Mouse (Mus musculus): Measurements from ENCODE around the gene Trmt10a. TPM values are rescaled to one million over a fixed set of nuclear protein-coding genes. Genes with fewer than 3 reads are reported as not detected.
A peak's percentile ranks its signal among the peaks of the same experiment; 100 is the strongest.

Trmt10a gene
- polyA plus RNA-seq, 1 experiment from 2014 or later, result 17.0 TPM

GRCm38 (mm10) chr3:138185995-138186930 lies 43.0 kb downstream of the Trmt10a start:
- ChIA-PET CTCF (no interaction called here), POLR2A (no interaction called here)
- DNase-seq (ENCODE audit: low read depth, low spot score), result no peak
- in situ Hi-C loops (cut with MboI; ENCODE audit: low pct_unique_long_range_greater_than_20kb), result loop anchor here (25.0 kb wide), 1 partner anchor 1001 kb away; no protein-coding TSS in a partner anchor
- no peaks in the 10 kb centered on the region for H3K27me3 ChIP-seq
- ATAC-seq, result no peak
- TF ChIP-seq CTCF (IDR thresholded peaks at IDR 0.05), result no peak

- no peaks in the 10 kb centered on the region for H3K27me3 ChIP-seq
- no peak for TF ChIP-seq CTCF (IDR thresholded peaks at IDR 0.05)
- ChIA-PET POLR2A (interaction anchor here (0.6 kb wide), 1 partner anchor 244 kb away, joined by 3 read pairs; no protein-coding TSS in a partner anchor), CTCF (no interaction called here)
- DNase-seq (ENCODE audit: low read depth, low spot score), result no peak
- ATAC-seq, result no peak
- in situ Hi-C loops (cut with MboI; ENCODE audit: low pct_unique_long_range_greater_than_20kb), result loop anchor here (10.0 to 25.0 kb wide), 3 partner anchors 213 to 995 kb away; no protein-coding TSS in a partner anchor
Observed at GRCm38 (mm10) chr3:138192260-138192659, 49.0 kb downstream of the Trmt10a start.

- in situ Hi-C loops (cut with MboI; ENCODE audit: low pct_unique_long_range_greater_than_20kb), result loop anchor here (10.0 to 25.0 kb wide), 3 partner anchors 211 to 994 kb away; no protein-coding TSS in a partner anchor
- DNase-seq (ENCODE audit: low read depth, low spot score) (no peak), ATAC-seq (no peak)
- POLR2A ChIA-PET, result interaction anchor here (0.7 kb wide), 1 partner anchor 14 kb away, joined by 3 read pairs; no protein-coding TSS in a partner anchor
- no peak for TF ChIP-seq CTCF (IDR thresholded peaks at IDR 0.05)
- CTCF ChIA-PET, result interaction anchor here (0.7 to 1.2 kb wide), 4 partner anchors 16 to 237 kb away, joined by 3 read pairs; partner anchors contain the start of gene Mttp
- H3K27me3 ChIP-seq, result no peaks in the 10 kb centered on the region
Observed at GRCm38 (mm10) chr3:138193683-138194302, 50.5 kb downstream of the Trmt10a start, which contains the start of gene 4930579F01Rik. Gene 4930579F01Rik, minus strand, starts transcription at chr3:138193825.

GRCm38 (mm10) chr3:138197093-138197492 lies 53.8 kb downstream of the Trmt10a start:
- ATAC-seq, result no peak
- in situ Hi-C loops (cut with MboI; ENCODE audit: low pct_unique_long_range_greater_than_20kb), result loop anchor here (5.0 to 25.0 kb wide), 5 partner anchors 40 to 990 kb away; no protein-coding TSS in a partner anchor
- CTCF ChIA-PET, result interaction anchor here (0.7 to 5.1 kb wide), 20 partner anchors 9 to 242 kb away, joined by 3 to 92 read pairs (median 9); partner anchors contain the start of genes Adh7 and Mttp
- H3K27me3 ChIP-seq, result no peaks in the 10 kb centered on the region
- no peak for TF ChIP-seq CTCF (IDR thresholded peaks at IDR 0.05)
- DNase-seq (ENCODE audit: low read depth, low spot score), result no peak
- POLR2A ChIA-PET, result no interaction called here

GRCm38 (mm10) chr3:138197556-138197955 lies 54.3 kb downstream of the Trmt10a start:
- peak; percentile 44 for ATAC-seq
- CTCF ChIA-PET, result interaction anchor here (0.8 to 5.1 kb wide), 38 partner anchors 9 to 418 kb away, joined by 3 to 92 read pairs (median 6); partner anchors contain the start of genes Adh5, Adh7 and Mttp
- in situ Hi-C loops (cut with MboI; ENCODE audit: low pct_unique_long_range_greater_than_20kb), result loop anchor here (5.0 to 25.0 kb wide), 5 partner anchors 40 to 990 kb away; no protein-coding TSS in a partner anchor
- POLR2A ChIA-PET, result interaction anchor here (1.1 kb wide), 2 partner anchors 23 to 24 kb away, joined by 3 to 5 read pairs; no protein-coding TSS in a partner anchor
- no peak for DNase-seq (ENCODE audit: low read depth, low spot score)
- no peaks in the 10 kb centered on the region for H3K27me3 ChIP-seq
- TF ChIP-seq CTCF (IDR thresholded peaks at IDR 0.05), result no peak

GRCm38 (mm10) chr3:138197973-138198721 lies 54.9 kb downstream of the Trmt10a start:
- ChIA-PET CTCF (interaction anchor here (0.6 to 5.1 kb wide), 46 partner anchors 10 to 419 kb away, joined by 3 to 92 read pairs (median 5); partner anchors contain the start of genes Adh5, Adh7 and Mttp), POLR2A (interaction anchor here (1.0 to 1.1 kb wide), 3 partner anchors 22 to 238 kb away, joined by 3 to 5 read pairs (median 3); no protein-coding TSS in a partner anchor)
- H3K27me3 ChIP-seq, result no peaks in the 10 kb centered on the region
- in situ Hi-C loops (cut with MboI; ENCODE audit: low pct_unique_long_range_greater_than_20kb), result loop anchor here (5.0 to 25.0 kb wide), 5 partner anchors 39 to 989 kb away; no protein-coding TSS in a partner anchor
- ATAC-seq (peak; percentile 85), DNase-seq (ENCODE audit: low read depth, low spot score) (peak; percentile 75)
- peak; percentile 98 for TF ChIP-seq CTCF (IDR thresholded peaks at IDR 0.05)

- ChIA-PET CTCF (interaction anchor here (0.6 to 5.1 kb wide), 41 partner anchors 10 to 306 kb away, joined by 3 to 92 read pairs (median 5); partner anchors contain the start of genes Adh5, Adh7 and Mttp), POLR2A (interaction anchor here (0.6 to 1.1 kb wide), 4 partner anchors 17 to 238 kb away, joined by 3 to 5 read pairs (median 3); no protein-coding TSS in a partner anchor)
- ATAC-seq, result no peak
- TF ChIP-seq CTCF (IDR thresholded peaks at IDR 0.05), result no peak
- DNase-seq (ENCODE audit: low read depth, low spot score), result no peak
- no peaks in the 10 kb centered on the region for H3K27me3 ChIP-seq
- in situ Hi-C loops (cut with MboI; ENCODE audit: low pct_unique_long_range_greater_than_20kb), result loop anchor here (5.0 to 25.0 kb wide), 5 partner anchors 39 to 989 kb away; no protein-coding TSS in a partner anchor
Observed at GRCm38 (mm10) chr3:138198722-138199068, 55.4 kb downstream of the Trmt10a start.

GRCm38 (mm10) chr3:138208821-138209220 lies 65.6 kb downstream of the Trmt10a start:
- H3K27me3 ChIP-seq, result no peaks in the 10 kb centered on the region
- no peak for TF ChIP-seq CTCF (IDR thresholded peaks at IDR 0.05)
- ATAC-seq (no peak), DNase-seq (ENCODE audit: low read depth, low spot score) (no peak)
- ChIA-PET POLR2A (interaction anchor here (1.1 kb wide), 1 partner anchor 15 kb away, joined by 3 read pairs; the partner anchor contains the start of gene 4930579F01Rik), CTCF (interaction anchor here (1.0 to 10.9 kb wide), 3 partner anchors 9 to 196 kb away, joined by 3 to 92 read pairs (median 3); partner anchors contain the start of gene Adh7)
- in situ Hi-C loops (cut with MboI; ENCODE audit: low pct_unique_long_range_greater_than_20kb), result no loop called here

Other genes with a start within 250 kb of the Trmt10a start
- gene Lamtor3, start 224.9 kb upstream of the Trmt10a start, polyA plus RNA-seq (2021), result 110 TPM
- 4.0 TPM for gene Dapp1, start 161.9 kb upstream of the Trmt10a start, polyA plus RNA-seq (2021)
- gene 1110002E22Rik, start 78.4 kb upstream of the Trmt10a start, polyA plus RNA-seq (2021), result 0.67 TPM
- 0.06 TPM for gene Gm5105, start 76.1 kb upstream of the Trmt10a start, polyA plus RNA-seq (2021)
- gene Mttp, start 1.5 kb downstream of the Trmt10a start, polyA plus RNA-seq (2021), result 7.9 TPM
- gene 4930579F01Rik, start 50.4 kb downstream of the Trmt10a start, polyA plus RNA-seq (2021), result not detected
- 5.8 TPM for gene Adh7, start 74.3 kb downstream of the Trmt10a start, polyA plus RNA-seq (2021)
- 1.1 TPM for gene Adh1, start 117.5 kb downstream of the Trmt10a start, polyA plus RNA-seq (2021)
- 0.23 TPM for gene Adh6a, start 169.8 kb downstream of the Trmt10a start, polyA plus RNA-seq (2021)
- 0.09 TPM for gene Adh6b, start 198.3 kb downstream of the Trmt10a start, polyA plus RNA-seq (2021)

Data from Patski (cell line).